Mouse (Mus musculus): ENCODE measurements around the gene Numbl.

- TF ChIP-seq CTCF (IDR thresholded peaks at IDR 0.05; ENCODE audit: borderline replicate concordance, insufficient read depth, low read depth, low read length) (no peak), POLR2A (IDR thresholded peaks at IDR 0.05; ENCODE audit: borderline replicate concordance, insufficient read depth, low read length) (no peak)
These were observed 15.0 kb upstream of the Numbl start for GRCm38 (mm10) chr7:27243211-27243610.

Data from cerebellum, adult 2 months (tissue).